Mouse (Mus musculus) hindbrain, embryonic 14.5 days (tissue): ENCODE data around the gene Klf15. TPM values are rescaled to one million over a fixed set of nuclear protein-coding genes. Genes with fewer than 3 reads are reported as not detected.

Source experiments
- ATAC-seq: fragments of 200-750 bp; cut with Nextera tagmentation; 2 replicates; pipeline ENCODE4 v1.8.0; 2017; ENCODE audit warnings: moderate number of reproducible peaks, mild to moderate bottlenecking, moderate TSS enrichment, moderate library complexity; ENCODE audit not compliant: low FRiP score
- DNase-seq: peaks from one replicate; pipeline ENCODE4 v3.0.0-alpha.2; 2015; ENCODE audit warnings: low spot score
- H3K27ac ChIP-seq: fragments of 300-500 bp; sonication (generic); 2 replicates; pipeline ENCODE4 v1.5.1; 2014; ENCODE audit warnings: mild to moderate bottlenecking, moderate library complexity
- H3K27me3 ChIP-seq: fragments of 300-500 bp; sonication (generic); 2 replicates; pipeline ENCODE4 v1.6.1; 2014; ENCODE audit warnings: mild to moderate bottlenecking, low read length, mixed read lengths; ENCODE audit not compliant: control insufficient read depth, insufficient read depth
- H3K36me3 ChIP-seq: fragments of 300-500 bp; sonication (generic); replicated peaks from 2 replicates; pipeline ENCODE4 v1.6.1; 2014; ENCODE audit not compliant: control insufficient read depth, insufficient read depth
- H3K4me1 ChIP-seq: fragments of 300-500 bp; sonication (generic); replicated peaks from 2 replicates; pipeline ENCODE4 v1.6.1; 2014; ENCODE audit warnings: antibody characterized with exemption, low read length, mixed read lengths; ENCODE audit not compliant: control insufficient read depth, insufficient read depth
- H3K4me2 ChIP-seq: fragments of 300-500 bp; sonication (generic); replicated peaks from 2 replicates; pipeline ENCODE4 v1.6.1; 2014; ENCODE audit warnings: mild to moderate bottlenecking, moderate library complexity
- H3K4me3 ChIP-seq: fragments of 300-500 bp; sonication (generic); replicated peaks from 2 replicates; pipeline ENCODE4 v1.5.1; 2014; ENCODE audit warnings: mild to moderate bottlenecking, low read length
- H3K9ac ChIP-seq: fragments of 300-500 bp; sonication (generic); 2 replicates; pipeline ENCODE4 v1.6.1; 2014
- H3K9me3 ChIP-seq: fragments of 300-500 bp; sonication (generic); 2 replicates; pipeline ENCODE4 v1.6.1; 2016; ENCODE audit warnings: low read length; ENCODE audit not compliant: control insufficient read depth
- WGBS: fragments of 180-500 bp; shearing (Covaris S2); extraction: QIAGEN DNeasy Blood & Tissue Kit; methylation state at CpG from one replicate; pipeline ENCODE4 v1.1.7; 2014; 5-methylcytosine and 5-hydroxymethylcytosine counted together
- polyA plus RNA-seq: library from polyadenylated mRNA; unstranded; fragments of >200 nt; fragmentation: Nextera tagmentation; extraction: Ambion mirVana; gene quantifications from 2 replicates; pipeline ENCODE4 v1.2.1, GENCODE M21; 2014

Gene Klf15
- polyA plus RNA-seq, 1 experiment from 2014 or later = 15.7 TPM

DNA sequence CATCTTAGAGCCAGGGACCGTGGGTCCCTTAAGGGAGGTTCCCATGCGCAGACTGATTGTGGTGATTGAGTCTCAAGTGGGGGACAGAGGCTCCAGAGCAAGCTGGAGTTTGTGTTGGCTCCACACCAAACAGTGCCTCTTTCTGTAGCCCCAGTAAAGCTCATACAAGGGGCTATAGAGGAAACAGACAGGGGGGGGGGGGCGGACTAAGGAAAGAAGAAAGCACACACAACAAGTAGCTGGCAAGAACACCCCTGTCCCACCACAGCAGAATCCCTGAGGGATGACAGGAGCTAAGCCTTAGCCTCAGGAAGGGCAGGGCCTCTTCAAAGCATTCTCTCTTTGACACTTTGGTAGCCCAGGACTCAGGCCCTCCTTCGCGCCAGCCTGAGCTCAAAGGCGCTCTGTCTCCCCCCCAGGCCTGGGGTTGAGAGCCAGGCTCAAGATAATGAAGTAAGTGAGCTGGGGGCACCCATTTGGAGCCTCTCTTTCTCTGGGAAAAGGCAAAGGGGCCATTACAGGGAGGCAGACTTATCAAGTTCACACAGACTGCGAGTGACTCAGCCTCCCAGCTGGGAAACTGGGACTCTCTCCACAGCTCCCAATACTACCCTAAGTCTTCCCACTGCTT lies 33.0 kb downstream of the Klf15 start:
- H3K27me3 ChIP-seq = no peaks in the 10 kb centered on the region
- no peak overlapping the region for H3K9ac ChIP-seq
- no peak overlapping the region for H3K4me2 ChIP-seq
- H3K4me1 ChIP-seq = peaks cover 10% of the 10 kb centered on the region
- H3K9me3 ChIP-seq = no peaks in the 10 kb centered on the region
- peak overlapping the region; percentile 43 for H3K27ac ChIP-seq
- peak; percentile 28 for DNase-seq
- peak; percentile 90 for ATAC-seq
- WGBS = 53% methylated on average over 7 of the region's 7 CpGs
- H3K4me3 ChIP-seq = no peak overlapping the region
- H3K36me3 ChIP-seq = no peaks in the 10 kb centered on the region

DNA sequence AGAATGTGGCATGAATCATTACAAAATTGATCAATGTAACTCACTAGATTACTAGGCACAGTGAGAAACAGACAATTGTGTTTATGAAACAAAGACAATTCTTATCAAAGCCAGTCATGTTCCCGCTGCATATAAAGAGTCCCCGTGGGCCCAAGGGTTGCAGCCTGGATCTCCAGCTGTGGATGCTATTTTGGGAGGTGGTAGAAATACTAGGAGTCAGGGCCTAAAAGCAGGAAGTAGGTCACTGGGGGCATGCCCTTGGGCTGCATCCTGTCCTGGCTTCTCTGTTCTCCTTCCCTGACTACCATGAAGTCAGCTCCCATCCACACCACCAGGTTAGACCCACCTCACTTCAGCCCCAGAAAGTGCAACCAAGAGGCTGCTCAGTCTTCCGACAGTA lies 33.8 kb downstream of the Klf15 start:
- no peaks in the 10 kb centered on the region for H3K36me3 ChIP-seq
- H3K4me1 ChIP-seq = peaks cover 10% of the 10 kb centered on the region
- WGBS = 63% methylated on average over 3 of the region's 3 CpGs
- ATAC-seq (no peak), DNase-seq (no peak)
- peak overlapping the region; percentile 20; the same call in 1 of the 2 replicates for H3K27ac ChIP-seq
- H3K9me3 ChIP-seq = no peaks in the 10 kb centered on the region
- H3K27me3 ChIP-seq = no peaks in the 10 kb centered on the region
- no peak overlapping the region for H3K4me3 ChIP-seq
- H3K9ac ChIP-seq = no peak overlapping the region
- no peak overlapping the region for H3K4me2 ChIP-seq

DNA sequence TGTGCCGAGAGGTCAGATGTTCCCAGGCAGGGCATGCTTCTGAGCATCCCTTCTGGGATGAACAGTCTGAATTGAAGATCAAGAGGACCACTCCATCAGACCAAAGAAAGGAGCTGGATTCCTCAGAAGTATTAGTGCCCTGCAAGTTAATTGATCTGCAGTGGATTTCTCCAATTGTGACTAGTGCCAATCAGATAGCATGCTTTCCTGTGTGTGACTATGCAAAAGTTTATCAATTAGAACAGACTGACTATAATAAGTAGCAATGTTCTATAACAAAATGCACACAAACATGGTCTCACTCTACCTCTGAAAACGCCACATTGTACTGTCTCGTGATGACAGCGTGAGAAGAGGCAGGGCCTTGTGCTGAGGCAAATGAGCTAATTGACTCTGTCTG lies 37.1 kb downstream of the Klf15 start:
- no peak for DNase-seq
- H3K4me1 ChIP-seq = peaks cover 10% of the 10 kb centered on the region
- no peak overlapping the region for H3K9ac ChIP-seq
- H3K9me3 ChIP-seq = no peaks in the 10 kb centered on the region
- no peaks in the 10 kb centered on the region for H3K27me3 ChIP-seq
- no peak overlapping the region for H3K27ac ChIP-seq
- WGBS = 65% methylated on average over 4 of the region's 4 CpGs
- no peak for ATAC-seq
- no peak overlapping the region for H3K4me2 ChIP-seq
- no peak overlapping the region for H3K4me3 ChIP-seq
- no peaks in the 10 kb centered on the region for H3K36me3 ChIP-seq

DNA sequence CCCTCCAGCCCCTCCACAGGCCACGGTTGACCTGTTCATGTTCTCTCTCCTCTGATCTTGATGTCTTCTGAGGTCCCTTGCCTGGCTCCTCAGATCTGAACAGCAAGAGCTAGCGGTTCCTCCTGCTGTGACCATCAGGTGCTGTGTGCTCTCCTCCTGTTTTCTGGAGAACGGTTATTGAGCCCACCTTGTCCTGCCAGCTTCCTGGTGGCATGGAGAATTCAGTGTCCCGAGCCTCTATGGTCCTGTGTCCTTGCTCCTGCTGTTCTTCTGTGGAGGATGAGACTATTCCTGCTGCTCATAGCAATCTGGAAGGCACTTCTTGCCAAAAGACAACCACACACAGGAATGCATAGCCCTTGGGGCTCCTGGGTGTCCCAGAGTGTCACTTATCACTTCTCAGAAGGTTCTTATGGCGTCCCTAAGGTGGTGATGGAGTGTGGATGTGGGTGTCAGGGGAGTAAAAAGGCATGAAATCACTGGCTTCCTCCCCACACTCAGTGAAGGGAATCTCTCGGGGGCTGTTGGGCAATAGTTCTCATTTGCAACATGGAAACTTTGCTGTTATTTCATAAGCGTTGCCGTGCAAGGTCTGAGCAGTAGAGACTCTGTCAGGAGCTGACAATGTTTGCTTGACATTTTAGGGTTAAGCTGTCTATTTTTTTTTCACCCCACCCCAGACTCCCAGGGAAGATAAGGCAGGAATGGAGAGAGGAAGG lies 39.0 kb downstream of the Klf15 start:
- Histone ChIP-seq H3K4me1 (peaks cover 10% of the 10 kb centered on the region), H3K27ac (no peak overlapping the region), H3K27me3 (no peaks in the 10 kb centered on the region), H3K9me3 (no peaks in the 10 kb centered on the region), H3K4me3 (no peak overlapping the region), H3K9ac (no peak overlapping the region), H3K4me2 (no peak overlapping the region), H3K36me3 (no peaks in the 10 kb centered on the region)
- ATAC-seq (no peak), DNase-seq (no peak)
- 74% methylated on average over 8 of the region's 8 CpGs for WGBS

DNA sequence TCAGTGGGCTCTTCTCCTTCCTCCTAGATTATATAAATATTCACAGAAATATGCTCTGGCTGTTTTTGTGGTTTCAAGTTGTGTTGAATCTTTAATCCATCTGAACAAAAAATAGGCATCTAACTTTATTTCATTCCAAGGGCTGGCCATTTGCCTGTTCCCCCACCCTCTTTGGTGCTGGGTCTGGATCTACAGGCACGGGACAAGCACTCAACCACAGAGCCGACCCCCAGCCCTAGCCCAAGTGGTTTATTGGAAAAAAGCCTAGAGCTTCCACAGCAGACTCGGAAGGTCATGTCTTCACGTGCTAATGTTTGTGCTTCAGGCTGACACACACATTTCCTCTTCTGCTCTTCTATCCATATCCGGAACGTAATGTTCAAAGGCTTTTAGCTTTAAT lies 43.5 kb downstream of the Klf15 start:
- Histone ChIP-seq H3K4me2 (no peak overlapping the region), H3K36me3 (no peaks in the 10 kb centered on the region), H3K27ac (peak overlapping the region; percentile 67), H3K9ac (no peak overlapping the region), H3K9me3 (no peaks in the 10 kb centered on the region), H3K4me3 (no peak overlapping the region), H3K4me1 (peaks cover 12% of the 10 kb centered on the region), H3K27me3 (no peaks in the 10 kb centered on the region)
- WGBS = 76% methylated on average over 6 of the region's 6 CpGs
- DNase-seq = no peak
- no peak for ATAC-seq

DNA sequence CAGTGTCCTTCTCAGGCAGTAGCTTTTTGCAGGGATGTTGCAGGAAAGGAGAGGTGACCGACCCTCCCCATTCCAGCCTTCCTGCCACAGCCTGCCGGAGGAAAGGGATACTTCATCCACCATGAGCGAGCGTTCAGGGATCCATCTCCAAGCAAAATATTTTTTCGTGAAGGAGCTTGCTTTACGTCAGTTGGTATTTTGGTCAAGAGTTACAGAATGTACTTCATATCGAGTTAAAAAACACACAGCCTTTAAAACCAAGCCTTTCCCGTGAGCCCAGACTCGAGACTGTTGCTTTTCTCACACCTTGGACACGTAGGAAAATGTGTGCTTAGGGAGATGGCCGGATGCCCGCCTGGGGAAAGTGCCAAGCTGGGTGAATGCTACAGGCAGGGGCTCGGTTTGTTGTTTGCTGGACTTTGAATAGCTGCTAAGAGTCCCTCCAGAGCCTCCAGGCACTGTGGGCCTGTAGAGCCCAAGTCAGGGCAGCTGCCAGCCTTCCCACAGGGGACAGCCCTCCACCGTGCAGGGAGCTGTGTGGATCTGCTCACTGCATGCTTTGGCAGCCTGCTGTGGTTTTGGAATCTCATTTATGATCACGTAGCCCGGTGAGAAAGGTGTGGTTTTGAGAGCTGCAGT lies 44.4 kb downstream of the Klf15 start:
- peak overlapping the region; percentile 67 for H3K27ac ChIP-seq
- no peaks in the 10 kb centered on the region for H3K36me3 ChIP-seq
- no peak overlapping the region for H3K9ac ChIP-seq
- H3K27me3 ChIP-seq = no peaks in the 10 kb centered on the region
- no peaks in the 10 kb centered on the region for H3K9me3 ChIP-seq
- peaks cover 12% of the 10 kb centered on the region for H3K4me1 ChIP-seq
- peak; percentile 70 for DNase-seq
- ATAC-seq = peak; percentile 86; the same call in 1 of the 2 replicates
- no peak overlapping the region for H3K4me3 ChIP-seq
- 55% methylated on average over 16 of the region's 16 CpGs for WGBS
- H3K4me2 ChIP-seq = no peak overlapping the region

DNA sequence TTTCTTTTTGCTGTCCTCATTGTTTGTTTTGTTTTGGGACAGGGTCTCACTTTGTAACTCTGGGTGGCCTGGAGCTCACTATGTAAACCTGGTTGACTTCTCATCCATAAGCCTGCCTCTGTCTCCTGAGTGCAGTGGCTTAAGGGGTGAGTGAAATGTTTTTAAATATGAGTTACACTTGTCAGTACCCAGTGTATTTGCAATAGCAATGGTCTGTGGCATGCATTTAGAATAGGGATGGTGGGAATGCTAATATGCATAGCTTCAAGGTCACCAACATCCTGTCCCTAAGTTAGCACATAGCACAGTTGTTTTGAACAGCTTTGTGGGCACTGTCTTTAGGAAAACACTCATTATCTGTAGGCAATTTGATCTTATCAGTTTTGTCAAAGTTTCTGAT lies 45.1 kb downstream of the Klf15 start:
- no peak overlapping the region for H3K4me2 ChIP-seq
- H3K27ac ChIP-seq = peak overlapping the region; percentile 54; the same call in 1 of the 2 replicates
- ATAC-seq = no peak
- H3K36me3 ChIP-seq = no peaks in the 10 kb centered on the region
- H3K4me3 ChIP-seq = no peak overlapping the region
- peaks cover 12% of the 10 kb centered on the region for H3K4me1 ChIP-seq
- no peaks in the 10 kb centered on the region for H3K27me3 ChIP-seq
- no peak for DNase-seq
- H3K9me3 ChIP-seq = no peaks in the 10 kb centered on the region
- H3K9ac ChIP-seq = no peak overlapping the region

DNA sequence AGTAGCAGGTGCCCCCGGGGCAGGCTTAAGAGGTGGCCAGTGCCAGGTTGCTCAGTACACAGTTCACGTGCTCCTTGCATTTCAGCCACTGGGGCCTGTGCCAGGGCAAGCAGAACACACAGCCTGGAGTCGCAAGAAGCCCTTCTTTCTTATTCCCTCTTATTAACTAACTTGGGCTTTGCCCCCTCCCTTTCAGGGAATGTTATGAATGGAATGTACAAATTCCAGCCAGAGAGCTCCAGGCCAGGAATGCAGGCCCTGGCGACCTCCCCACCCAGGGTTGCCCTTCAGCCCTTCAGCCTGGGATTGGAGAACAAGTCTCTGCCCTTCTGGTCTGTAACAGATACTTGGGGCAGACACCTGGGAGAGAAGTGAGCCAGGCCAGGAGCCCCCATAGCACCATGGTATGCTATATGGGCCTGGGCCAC lies 45.8 kb downstream of the Klf15 start:
- H3K9me3 ChIP-seq = no peaks in the 10 kb centered on the region
- H3K27ac ChIP-seq = peak overlapping the region; percentile 54
- no peak overlapping the region for H3K9ac ChIP-seq
- peaks cover 12% of the 10 kb centered on the region for H3K4me1 ChIP-seq
- 47% methylated on average over 4 of the region's 4 CpGs for WGBS
- H3K4me2 ChIP-seq = no peak overlapping the region
- no peak overlapping the region for H3K4me3 ChIP-seq
- peak; percentile 71; the same call in 1 of the 2 replicates for ATAC-seq
- no peak for DNase-seq
- H3K27me3 ChIP-seq = no peaks in the 10 kb centered on the region
- H3K36me3 ChIP-seq = no peaks in the 10 kb centered on the region

DNA sequence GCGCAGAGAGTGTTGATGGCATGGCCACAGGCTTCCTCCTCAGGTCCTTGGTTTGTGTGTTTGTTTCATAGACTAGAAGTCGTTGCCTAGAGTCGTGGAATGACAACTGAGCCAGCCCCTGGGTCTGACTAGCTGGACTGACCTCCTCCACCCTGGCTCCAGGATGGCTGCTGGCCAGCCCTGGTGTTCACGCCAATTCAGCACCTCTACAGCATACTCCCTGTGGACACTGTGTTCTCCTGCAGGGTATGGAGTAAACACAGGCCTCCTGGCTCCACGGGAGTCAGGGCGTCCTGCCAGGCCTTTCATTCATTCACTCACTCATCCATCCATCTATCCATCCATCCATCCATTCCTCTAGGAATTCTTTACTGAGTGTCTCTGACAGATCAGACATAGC lies 46.7 kb downstream of the Klf15 start:
- H3K27ac ChIP-seq = peak overlapping the region; percentile 43; the same call in 1 of the 2 replicates
- no peak overlapping the region for H3K4me2 ChIP-seq
- H3K9ac ChIP-seq = no peak overlapping the region
- H3K27me3 ChIP-seq = no peaks in the 10 kb centered on the region
- no peaks in the 10 kb centered on the region for H3K36me3 ChIP-seq
- 50% methylated on average over 6 of the region's 6 CpGs for WGBS
- H3K4me1 ChIP-seq = peaks cover 12% of the 10 kb centered on the region
- no peaks in the 10 kb centered on the region for H3K9me3 ChIP-seq
- H3K4me3 ChIP-seq = no peak overlapping the region
- DNase-seq = no peak
- ATAC-seq = peak; percentile 35; the same call in 1 of the 2 replicates
